Mouse (Mus musculus): ENCODE results near the gene Rubcnl. TPM values are rescaled to one million over a fixed set of nuclear protein-coding genes. Genes with fewer than 3 reads are reported as not detected.

The Rubcnl gene
- polyA plus RNA-seq (2014; fragmentation: Nextera tagmentation; extraction: Ambion mirVana), result 0.35 and 0.89 TPM in 2 replicates

- WGBS, result 1% methylated on average over 49 of the region's 49 CpGs
Observed at GRCm38 (mm10) chr14:75015856-75016714, at the start of gene Rubcnl. Gene Rubcnl, plus strand, starts transcription at chr14:75016027.

DNA sequence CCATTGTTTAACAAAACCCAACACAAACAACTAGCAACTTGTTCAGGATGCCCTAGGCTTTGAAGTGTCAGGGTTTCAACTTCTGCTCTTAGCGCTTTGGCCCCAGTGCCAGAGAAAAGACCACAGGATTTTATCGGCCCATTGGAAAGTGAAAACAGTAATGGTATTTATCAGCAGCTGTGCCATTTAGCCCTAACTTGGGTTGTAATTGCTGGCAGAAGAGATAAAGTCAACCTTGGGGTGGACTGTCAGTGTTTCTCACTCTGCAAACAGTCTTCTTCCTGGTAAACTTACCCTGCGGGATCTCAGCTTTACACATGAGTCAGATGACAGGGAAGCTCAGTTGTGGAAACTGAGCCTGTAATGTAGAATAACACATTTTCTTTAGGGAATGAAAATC lies 43.6 kb upstream of the Rubcnl start:
- Histone ChIP-seq H3K9me3 (ENCODE audit: low read depth, low read length) (no peaks in the 10 kb centered on the region), H3K27me3 (ENCODE audit: insufficient read depth, low read length) (no peaks in the 10 kb centered on the region), H3K4me2 (no peak overlapping the region), H3K36me3 (ENCODE audit: insufficient read depth) (no peaks in the 10 kb centered on the region), H3K27ac (ENCODE audit: low read depth) (no peak overlapping the region), H3K4me1 (ENCODE audit: insufficient read depth) (no peaks in the 10 kb centered on the region), H3K9ac (no peak overlapping the region), H3K4me3 (ENCODE audit: low read depth, low read length) (no peak overlapping the region)
- TF ChIP-seq CTCF (IDR thresholded peaks at IDR 0.05; ENCODE audit: low read depth), result no peak
- DNase-seq (peak; percentile 42), ATAC-seq (ENCODE audit: insufficient read depth) (no peak)
- 19% methylated on average over 3 of the region's 3 CpGs for WGBS

More at GRCm38 (mm10) chr14:75015856-75016714, at the start of gene Rubcnl:
- H3K9me3 ChIP-seq (ENCODE audit: low read depth, low read length), result no peaks in the 10 kb centered on the region
- ATAC-seq (ENCODE audit: insufficient read depth), result peak; percentile 79
- no peaks in the 10 kb centered on the region for H3K4me1 ChIP-seq (ENCODE audit: insufficient read depth)
- H3K9ac ChIP-seq, result peak within 1 kb of the TSS; percentile 55
- peak; percentile 97 for DNase-seq
- peak within 1 kb of the TSS; percentile 49 for H3K4me3 ChIP-seq (ENCODE audit: low read depth, low read length)
- H3K27me3 ChIP-seq (ENCODE audit: insufficient read depth, low read length), result no peaks in the 10 kb centered on the region
- no peak within 1 kb of the TSS for H3K27ac ChIP-seq (ENCODE audit: low read depth)
- no peaks in the 10 kb centered on the region for H3K36me3 ChIP-seq (ENCODE audit: insufficient read depth)
- peak within 1 kb of the TSS; percentile 86 for H3K4me2 ChIP-seq
- TF ChIP-seq CTCF (IDR thresholded peaks at IDR 0.05; ENCODE audit: low read depth), result peak; percentile 90

DNA sequence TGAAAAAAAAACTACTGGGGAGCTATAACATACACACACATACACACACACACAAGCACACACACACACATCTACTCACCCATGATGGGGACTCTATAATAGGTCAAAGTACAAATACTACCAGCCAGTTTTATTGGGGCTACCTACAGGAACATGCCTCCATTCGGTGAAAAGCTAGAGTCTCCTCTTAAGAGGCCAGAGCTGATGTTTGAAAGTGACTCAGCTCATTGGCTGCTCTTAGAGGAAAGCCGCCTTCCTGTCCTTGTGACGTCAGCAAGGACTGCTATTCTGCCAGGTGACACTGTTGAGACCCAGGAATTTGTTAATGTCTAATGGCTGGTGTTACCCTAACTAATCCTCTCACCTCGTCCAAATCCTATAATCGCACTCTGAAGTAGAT lies 43.1 kb upstream of the Rubcnl start:
- TF ChIP-seq CTCF (IDR thresholded peaks at IDR 0.05; ENCODE audit: low read depth), result no peak
- H3K4me1 ChIP-seq (ENCODE audit: insufficient read depth), result no peaks in the 10 kb centered on the region
- no peaks in the 10 kb centered on the region for H3K36me3 ChIP-seq (ENCODE audit: insufficient read depth)
- no peak overlapping the region for H3K27ac ChIP-seq (ENCODE audit: low read depth)
- H3K4me3 ChIP-seq (ENCODE audit: low read depth, low read length), result no peak overlapping the region
- ATAC-seq (ENCODE audit: insufficient read depth) (no peak), DNase-seq (no peak)
- H3K4me2 ChIP-seq, result no peak overlapping the region
- no peaks in the 10 kb centered on the region for H3K9me3 ChIP-seq (ENCODE audit: low read depth, low read length)
- H3K9ac ChIP-seq, result no peak overlapping the region
- no peaks in the 10 kb centered on the region for H3K27me3 ChIP-seq (ENCODE audit: insufficient read depth, low read length)
- WGBS, result 70% methylated on average over 5 of the region's 5 CpGs

- no peak overlapping the region for H3K4me2 ChIP-seq
- no peaks in the 10 kb centered on the region for H3K4me1 ChIP-seq (ENCODE audit: insufficient read depth)
- H3K4me3 ChIP-seq (ENCODE audit: low read depth, low read length), result no peak overlapping the region
- DNase-seq (peak; percentile 53), ATAC-seq (ENCODE audit: insufficient read depth) (peak; percentile 31; the same call in 1 of the 2 replicates)
- no peak for TF ChIP-seq CTCF (IDR thresholded peaks at IDR 0.05; ENCODE audit: low read depth)
- no peaks in the 10 kb centered on the region for H3K9me3 ChIP-seq (ENCODE audit: low read depth, low read length)
- no peak overlapping the region for H3K9ac ChIP-seq
- WGBS, result 52% methylated on average over 10 of the region's 10 CpGs
- H3K27me3 ChIP-seq (ENCODE audit: insufficient read depth, low read length), result no peaks in the 10 kb centered on the region
- H3K27ac ChIP-seq (ENCODE audit: low read depth), result peak overlapping the region; percentile 32; the same call in 1 of the 2 replicates
- H3K36me3 ChIP-seq (ENCODE audit: insufficient read depth), result no peaks in the 10 kb centered on the region
Observed at GRCm38 (mm10) chr14:74974136-74974651, 41.6 kb upstream of the Rubcnl start.

DNA sequence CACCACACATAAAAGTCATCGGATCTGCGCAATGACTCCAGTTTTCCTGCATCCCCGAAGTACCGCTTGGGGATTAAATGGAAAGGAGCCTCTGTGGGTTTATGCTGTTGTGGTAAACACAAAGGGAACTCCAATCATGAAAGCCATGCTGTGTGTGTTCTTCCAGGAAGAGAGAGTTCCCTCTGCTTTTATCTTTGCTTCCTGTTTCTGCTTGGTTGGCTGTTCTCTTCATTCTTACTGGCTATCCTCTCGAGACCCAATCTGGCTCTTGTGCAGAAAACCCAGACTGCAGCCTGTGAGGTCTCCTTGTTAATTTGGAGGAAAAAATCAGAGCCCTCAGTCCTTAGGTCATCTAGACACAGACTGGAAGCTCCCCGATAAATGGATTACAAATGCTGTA lies 38.9 kb upstream of the Rubcnl start:
- Histone ChIP-seq H3K9ac (no peak overlapping the region), H3K4me1 (ENCODE audit: insufficient read depth) (no peaks in the 10 kb centered on the region), H3K4me3 (ENCODE audit: low read depth, low read length) (no peak overlapping the region), H3K27me3 (ENCODE audit: insufficient read depth, low read length) (no peaks in the 10 kb centered on the region), H3K9me3 (ENCODE audit: low read depth, low read length) (no peaks in the 10 kb centered on the region), H3K36me3 (ENCODE audit: insufficient read depth) (no peaks in the 10 kb centered on the region), H3K27ac (ENCODE audit: low read depth) (no peak overlapping the region), H3K4me2 (no peak overlapping the region)
- ATAC-seq (ENCODE audit: insufficient read depth) (no peak), DNase-seq (no peak)
- no peak for TF ChIP-seq CTCF (IDR thresholded peaks at IDR 0.05; ENCODE audit: low read depth)
- 74% methylated on average over 6 of the region's 6 CpGs for WGBS

DNA sequence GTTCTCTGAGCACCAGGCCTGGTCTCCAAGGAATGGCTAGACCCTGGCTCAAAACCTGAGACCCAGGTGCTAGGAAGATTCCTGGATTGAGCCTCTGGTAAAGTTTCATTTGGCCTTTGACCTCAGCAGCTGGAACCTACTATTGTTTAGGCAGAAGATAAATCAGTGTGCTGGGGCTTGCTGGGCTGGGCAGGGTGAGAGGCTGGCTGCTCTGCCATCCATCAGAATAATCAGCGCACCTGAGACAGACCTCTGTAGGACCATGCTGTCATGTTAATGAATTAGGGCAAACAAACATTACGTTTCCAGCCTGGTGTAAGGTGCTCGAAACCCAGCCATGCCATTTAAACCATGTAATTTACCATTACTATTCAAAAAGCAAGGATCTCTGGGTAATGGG lies 34.8 kb upstream of the Rubcnl start:
- Histone ChIP-seq H3K9ac (no peak overlapping the region), H3K4me3 (ENCODE audit: low read depth, low read length) (no peak overlapping the region), H3K9me3 (ENCODE audit: low read depth, low read length) (no peaks in the 10 kb centered on the region), H3K27me3 (ENCODE audit: insufficient read depth, low read length) (no peaks in the 10 kb centered on the region), H3K4me1 (ENCODE audit: insufficient read depth) (no peaks in the 10 kb centered on the region), H3K4me2 (no peak overlapping the region), H3K27ac (ENCODE audit: low read depth) (no peak overlapping the region), H3K36me3 (ENCODE audit: insufficient read depth) (no peaks in the 10 kb centered on the region)
- no peak for TF ChIP-seq CTCF (IDR thresholded peaks at IDR 0.05; ENCODE audit: low read depth)
- DNase-seq, result no peak
- WGBS, result 40% methylated on average over 3 of the region's 3 CpGs
- no peak for ATAC-seq (ENCODE audit: insufficient read depth)

DNA sequence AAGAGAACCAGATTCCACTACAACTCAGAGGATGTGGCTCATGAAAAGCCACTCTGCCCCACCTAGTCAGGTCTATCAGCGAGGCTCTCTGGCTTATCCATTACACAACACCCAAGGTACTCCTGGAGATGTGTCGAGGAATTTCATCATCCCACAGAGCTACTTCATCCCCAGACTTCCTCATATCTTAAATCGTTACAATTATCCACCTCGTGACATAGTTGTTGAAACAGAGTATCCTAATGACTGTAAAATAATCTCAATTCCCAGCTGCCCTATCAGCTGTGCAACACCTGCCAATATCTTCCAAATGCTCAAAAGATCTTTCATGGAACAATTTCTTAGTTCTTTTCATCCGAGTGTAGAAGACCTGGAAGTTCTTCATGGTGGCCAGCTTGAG lies 32.7 kb upstream of the Rubcnl start:
- TF ChIP-seq CTCF (IDR thresholded peaks at IDR 0.05; ENCODE audit: low read depth), result no peak
- 74% methylated on average over 5 of the region's 5 CpGs for WGBS
- no peak overlapping the region for H3K4me3 ChIP-seq (ENCODE audit: low read depth, low read length)
- no peak overlapping the region for H3K4me2 ChIP-seq
- no peak overlapping the region for H3K27ac ChIP-seq (ENCODE audit: low read depth)
- H3K9me3 ChIP-seq (ENCODE audit: low read depth, low read length), result no peaks in the 10 kb centered on the region
- H3K36me3 ChIP-seq (ENCODE audit: insufficient read depth), result no peaks in the 10 kb centered on the region
- no peaks in the 10 kb centered on the region for H3K27me3 ChIP-seq (ENCODE audit: insufficient read depth, low read length)
- ATAC-seq (ENCODE audit: insufficient read depth) (no peak), DNase-seq (no peak)
- H3K9ac ChIP-seq, result no peak overlapping the region
- no peaks in the 10 kb centered on the region for H3K4me1 ChIP-seq (ENCODE audit: insufficient read depth)

All from lung, embryonic 14.5 days (tissue).